Mouse (Mus musculus): ENCODE data around the gene Arfgap1.

Gene Arfgap1

DNA sequence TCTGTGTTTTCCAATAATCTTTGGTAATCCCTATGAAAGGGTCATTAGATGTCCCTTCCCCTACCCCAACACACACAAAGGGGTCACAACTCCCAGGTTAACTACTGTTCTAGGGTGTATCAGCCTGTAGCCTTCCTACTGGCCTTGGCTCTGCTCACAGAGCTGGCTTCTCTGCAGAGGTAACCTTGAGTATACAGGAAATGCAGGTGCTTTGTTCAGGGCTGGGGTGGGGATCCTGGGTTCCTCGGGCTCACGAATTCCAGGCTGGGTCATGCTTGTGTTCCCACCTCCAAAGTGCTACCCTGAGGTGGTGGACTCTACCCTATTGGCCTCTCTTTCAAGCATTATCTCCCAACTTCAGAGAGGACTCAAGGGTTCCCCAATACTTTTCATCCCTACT, 18.6 kb downstream of the Arfgap1 start:
- DNase-seq (ENCODE audit: low read depth, low spot score), result no peak

DNA sequence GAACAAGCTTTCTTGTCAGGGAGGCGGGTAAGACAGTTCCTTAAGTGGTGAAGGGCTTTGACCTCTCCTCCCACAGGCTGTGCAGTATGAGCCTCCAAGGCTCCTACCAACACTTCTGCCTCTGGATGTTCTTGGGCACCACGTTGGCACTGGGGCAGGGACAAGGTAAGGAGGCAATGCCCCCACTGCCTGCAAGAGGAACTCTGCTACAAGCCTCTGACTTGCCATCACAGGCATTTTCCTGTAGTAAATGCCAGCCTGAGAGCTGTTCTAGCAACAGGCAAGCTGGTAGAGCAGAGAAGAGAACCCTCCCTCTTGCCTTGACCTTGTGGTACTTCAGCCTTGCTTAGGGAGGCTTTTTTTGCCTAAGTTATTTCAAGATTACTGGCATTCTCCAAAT, 19.4 kb downstream of the Arfgap1 start, which contains the start of gene Col20a1:
Gene Col20a1 (plus strand): TSS at position 87 of the 400 bp plus-strand sequence.
- DNase-seq (ENCODE audit: low read depth, low spot score), result no peak

DNA sequence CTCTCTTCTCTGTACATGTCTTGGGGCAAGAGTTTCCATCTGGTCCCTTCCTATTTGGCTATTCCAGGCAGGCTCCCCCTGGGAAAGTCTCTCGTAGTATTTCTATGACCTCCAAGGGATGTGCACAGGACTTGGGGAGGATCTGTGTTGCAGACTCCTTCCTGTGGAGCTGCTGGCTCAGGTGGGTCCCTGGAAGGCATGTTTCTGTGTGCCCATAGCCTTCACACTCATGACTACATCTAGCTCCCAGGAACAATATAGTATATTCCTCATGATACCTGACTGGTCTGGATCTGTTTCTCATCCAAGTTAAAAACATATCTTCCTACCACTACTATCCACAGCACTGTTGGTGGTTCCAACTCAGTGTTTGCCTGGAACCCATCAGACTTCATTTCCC, 20.0 kb downstream of the Arfgap1 start:
- DNase-seq (ENCODE audit: low read depth, low spot score), result no peak

DNA sequence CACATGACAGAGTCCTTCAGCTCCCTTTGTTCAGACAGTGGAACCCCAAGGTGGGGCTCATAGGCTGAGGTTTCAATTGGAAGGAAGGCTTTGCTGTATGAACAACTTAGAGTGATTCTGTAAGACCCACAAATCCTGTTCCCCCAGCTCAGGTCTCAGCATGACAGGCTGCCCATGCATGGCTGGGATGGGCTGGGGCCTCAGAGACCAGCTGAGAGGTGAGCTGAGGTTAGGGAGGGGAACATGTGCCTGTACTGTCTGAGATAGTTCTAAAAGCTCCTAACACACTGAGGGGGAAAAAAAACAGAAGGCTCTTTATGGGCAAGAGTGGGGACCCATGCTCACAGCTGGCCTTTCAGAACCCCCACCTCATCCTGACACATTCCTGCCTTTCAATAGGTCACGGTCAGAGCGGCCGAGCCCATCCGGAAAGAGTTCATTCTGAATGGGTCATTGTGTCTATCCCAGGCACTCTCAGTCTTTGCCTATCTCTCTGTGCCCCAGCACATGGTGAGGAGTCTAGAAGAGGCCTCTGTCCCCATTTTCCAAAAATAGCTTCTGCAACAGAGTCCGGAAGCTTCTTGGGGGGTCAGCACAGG, 20.5 kb downstream of the Arfgap1 start:
- no peak for DNase-seq (ENCODE audit: low read depth, low spot score)

DNA sequence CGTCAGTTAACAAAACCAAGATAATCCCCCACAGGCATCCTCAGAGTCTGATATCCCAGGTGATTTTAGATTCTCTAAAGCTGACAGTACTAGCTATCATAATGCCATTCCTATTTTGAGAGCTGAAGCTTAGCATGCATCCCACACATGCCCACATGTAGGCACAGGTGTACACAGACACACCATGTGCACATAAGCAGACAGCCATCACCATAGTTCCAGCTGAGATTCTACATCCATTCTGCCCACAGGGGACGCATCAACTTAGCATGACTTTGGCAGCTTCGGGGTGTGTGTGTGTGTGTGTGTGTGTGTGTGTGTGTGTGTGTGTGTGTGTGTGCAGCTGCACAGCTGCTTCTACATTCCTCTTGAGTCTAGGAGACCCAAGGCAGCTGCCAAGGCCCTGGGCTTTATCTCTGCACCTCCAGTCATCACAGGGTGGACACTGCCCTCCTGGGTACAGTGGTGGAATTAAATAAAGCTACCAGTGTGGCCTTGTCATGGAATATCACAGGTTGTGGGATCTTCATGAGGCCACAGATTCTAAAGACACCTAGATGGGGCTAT, 21.4 kb downstream of the Arfgap1 start:
- DNase-seq (ENCODE audit: low read depth, low spot score), result no peak

DNA sequence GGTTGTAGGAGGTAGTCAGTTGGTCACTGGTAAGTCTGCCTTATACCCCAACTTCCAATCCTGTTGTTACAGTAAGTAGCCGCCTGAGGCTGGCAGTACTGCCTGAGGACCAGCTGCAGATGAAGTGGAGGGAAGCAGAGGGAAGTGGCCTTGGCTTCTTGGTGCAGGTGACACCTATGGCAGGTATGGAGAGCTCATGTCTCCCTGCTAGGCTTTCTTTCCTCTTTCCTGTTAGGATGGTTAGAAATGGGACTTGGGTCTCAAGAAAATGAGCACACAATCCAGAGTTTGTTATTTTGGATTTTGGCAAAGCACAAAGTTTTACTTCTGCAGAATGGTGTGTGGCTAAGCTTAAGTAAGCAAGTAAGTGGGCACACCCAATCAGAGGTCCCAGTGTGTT, 21.9 kb downstream of the Arfgap1 start:
- DNase-seq (ENCODE audit: low read depth, low spot score), result no peak

DNA sequence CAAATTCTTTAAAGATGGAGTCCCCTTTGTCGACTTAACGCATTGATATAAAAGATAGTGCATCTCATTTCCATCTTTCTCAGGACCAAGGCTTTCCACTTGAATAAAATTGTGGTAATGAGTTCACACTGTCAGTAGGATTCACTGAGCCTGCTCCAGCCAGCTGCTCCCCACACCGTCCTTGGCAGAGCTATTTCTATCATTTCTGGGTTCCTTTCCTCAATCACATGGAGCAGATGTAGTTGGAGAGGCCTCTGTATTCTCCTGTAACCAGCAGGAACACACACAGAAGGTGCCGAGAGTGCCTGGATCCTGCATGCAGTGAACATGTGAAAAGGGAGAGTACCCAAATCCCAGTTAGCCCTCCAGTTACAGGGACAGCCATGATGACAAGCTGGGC, 23.3 kb downstream of the Arfgap1 start:
- DNase-seq (ENCODE audit: low read depth, low spot score), result no peak

DNA sequence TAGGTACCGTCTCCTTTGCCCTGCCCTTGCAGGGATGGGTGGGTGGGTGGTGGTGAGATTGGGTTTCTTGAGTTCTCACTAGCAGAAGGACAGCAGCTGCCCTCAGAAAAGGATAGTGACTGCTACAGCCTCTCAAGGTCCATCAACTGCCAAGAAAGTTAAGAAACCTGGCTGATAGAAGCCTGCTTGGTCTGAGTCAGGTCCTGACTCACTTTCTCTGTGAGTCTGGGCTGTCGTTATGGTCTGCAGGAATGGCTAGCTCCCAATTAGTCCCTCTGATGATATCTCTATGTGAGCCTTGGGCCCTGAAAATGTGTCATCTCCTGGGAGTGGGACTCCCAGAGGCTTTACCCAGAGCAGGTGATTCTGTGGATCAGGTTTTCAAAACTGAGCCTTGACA, 27.3 kb downstream of the Arfgap1 start:
- no peak for DNase-seq (ENCODE audit: low read depth, low spot score)

DNA sequence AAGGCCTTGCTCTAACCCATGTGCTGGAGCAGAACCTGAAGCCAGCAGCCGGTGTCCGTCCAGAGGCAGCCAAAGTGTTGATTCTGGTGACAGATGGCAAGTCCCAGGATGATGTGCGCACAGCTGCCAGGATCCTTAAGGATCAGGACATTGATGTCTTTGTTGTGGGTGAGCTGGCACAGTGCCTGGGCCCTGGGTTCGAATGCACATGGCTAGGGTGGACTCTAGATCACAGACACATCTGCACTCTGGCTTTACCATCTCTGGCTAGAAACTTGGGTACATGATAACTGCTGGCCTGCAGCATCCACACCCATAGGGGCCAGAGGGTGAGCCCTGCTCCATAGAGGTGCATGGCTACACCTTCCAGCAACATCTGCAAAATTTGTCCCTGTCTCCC, 28.4 kb downstream of the Arfgap1 start:
- no peak for DNase-seq (ENCODE audit: low read depth, low spot score)

DNA sequence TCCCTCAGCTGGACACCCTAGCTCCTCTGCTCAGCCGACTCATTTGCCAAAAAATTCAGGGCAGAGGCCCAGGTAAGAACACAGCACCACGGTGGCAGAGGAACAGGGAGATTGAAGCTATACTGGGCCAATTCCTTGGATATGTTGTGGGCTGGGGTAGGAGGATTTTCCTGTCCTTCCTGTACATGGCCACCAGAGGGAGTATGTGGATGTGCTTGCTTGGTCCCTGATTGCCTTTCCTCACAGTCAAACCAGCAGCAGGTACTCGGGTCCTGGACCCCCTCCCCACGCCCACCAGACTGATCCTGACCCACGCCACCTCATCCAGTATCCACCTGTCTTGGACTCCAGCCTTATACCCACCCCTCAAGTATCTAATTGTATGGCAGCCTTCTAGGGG, 29.4 kb downstream of the Arfgap1 start:
- peak; percentile 57 for DNase-seq (ENCODE audit: low read depth, low spot score)

DNA sequence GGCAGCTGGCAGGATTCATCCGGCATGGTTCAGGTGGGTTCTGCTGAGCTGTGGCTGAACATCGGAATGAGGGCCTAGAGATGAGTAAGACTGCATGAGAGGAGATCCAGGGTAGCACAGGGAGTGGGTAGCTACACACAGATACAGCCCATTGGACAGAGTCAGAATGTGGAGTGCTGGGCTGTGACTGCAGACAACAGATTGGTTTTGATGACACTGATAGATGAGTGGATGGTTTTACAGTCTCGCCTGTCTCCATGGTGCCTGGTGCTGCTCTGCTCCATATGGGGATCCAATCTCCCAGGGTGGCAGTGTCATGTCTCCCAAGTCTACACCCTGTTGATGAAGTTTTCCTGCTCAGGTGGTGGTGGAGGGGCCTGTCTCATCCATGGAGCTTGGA, 29.9 kb downstream of the Arfgap1 start:
- DNase-seq (ENCODE audit: low read depth, low spot score), result no peak

DNA sequence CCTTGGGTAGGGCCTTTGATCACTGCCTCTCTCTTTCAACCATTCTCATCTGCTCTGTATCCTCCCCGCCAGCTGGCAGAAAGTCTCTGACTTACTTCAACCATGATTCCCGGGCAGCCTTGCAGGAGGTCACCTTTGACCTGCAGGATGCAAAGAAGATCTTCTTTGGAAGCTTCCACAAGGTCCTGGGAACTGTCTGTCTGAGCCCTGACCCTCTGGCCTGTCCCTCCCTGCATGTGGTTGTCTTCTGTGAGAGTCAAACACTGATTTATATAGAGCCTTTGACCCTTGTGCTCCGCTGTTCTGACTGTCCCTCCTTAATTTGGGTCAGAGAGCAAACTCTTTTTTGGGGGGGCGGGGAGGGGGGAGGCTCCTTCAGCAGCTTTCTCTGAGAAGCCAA, 40.0 kb downstream of the Arfgap1 start:
- no peak for DNase-seq (ENCODE audit: low read depth, low spot score)

DNA sequence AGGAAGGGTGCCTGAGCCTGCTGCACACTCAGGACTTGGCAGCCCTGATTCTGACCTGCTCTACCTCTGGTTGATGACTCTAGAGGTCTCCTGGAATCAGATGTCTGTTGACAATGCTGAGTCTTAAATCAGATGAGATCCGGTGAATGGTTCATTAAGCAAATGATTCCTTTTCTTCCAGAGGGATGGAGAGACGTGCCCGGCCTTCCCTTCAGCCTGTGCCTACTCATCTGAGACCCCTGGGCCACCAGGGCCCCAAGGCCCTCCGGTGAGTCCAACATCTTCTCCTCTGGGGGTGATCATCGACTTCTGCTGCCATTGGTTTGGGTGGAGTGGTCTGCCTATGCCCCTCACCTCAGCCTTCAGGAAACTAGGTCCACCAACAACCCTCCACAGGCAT, 41.3 kb downstream of the Arfgap1 start:
- no peak for DNase-seq (ENCODE audit: low read depth, low spot score)

DNA sequence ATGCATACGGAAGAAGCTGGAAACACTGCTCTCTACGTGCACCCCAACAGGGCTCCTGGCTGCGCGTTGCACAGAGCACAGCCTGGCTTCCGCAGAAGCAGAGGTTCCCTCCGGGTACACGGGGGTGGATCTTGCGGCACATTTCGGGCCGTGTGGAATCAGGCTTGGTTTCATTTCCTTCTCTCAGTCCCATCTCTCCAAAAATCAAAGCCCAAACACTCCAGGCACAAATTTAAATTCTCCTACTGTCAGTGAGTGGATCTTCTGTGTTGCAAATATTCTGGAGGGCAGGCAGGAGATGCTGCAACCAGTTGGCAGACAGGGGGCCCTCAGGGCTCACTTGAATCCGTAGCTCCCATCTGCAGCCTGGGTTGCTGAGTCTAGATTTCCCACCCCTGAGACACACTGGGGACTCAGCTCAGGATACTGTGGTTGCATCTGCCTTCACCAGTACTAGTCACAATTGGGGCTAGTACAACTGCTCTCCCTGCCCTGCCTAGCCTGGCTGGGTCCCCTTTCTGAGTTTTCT, 64.4 kb downstream of the Arfgap1 start:
- DNase-seq (ENCODE audit: low read depth, low spot score), result no peak

Measured in forelimb bud, embryonic 11.5 days (tissue).